Mouse (Mus musculus): ENCODE data around the gene Ada. TPM values are rescaled to one million over a fixed set of nuclear protein-coding genes. Genes with fewer than 3 reads are reported as not detected.

Gene Ada
- polyA plus RNA-seq (2014; fragmentation: Nextera tagmentation; extraction: Ambion mirVana), result 6.8 and 6.9 TPM in 2 replicates

DNA sequence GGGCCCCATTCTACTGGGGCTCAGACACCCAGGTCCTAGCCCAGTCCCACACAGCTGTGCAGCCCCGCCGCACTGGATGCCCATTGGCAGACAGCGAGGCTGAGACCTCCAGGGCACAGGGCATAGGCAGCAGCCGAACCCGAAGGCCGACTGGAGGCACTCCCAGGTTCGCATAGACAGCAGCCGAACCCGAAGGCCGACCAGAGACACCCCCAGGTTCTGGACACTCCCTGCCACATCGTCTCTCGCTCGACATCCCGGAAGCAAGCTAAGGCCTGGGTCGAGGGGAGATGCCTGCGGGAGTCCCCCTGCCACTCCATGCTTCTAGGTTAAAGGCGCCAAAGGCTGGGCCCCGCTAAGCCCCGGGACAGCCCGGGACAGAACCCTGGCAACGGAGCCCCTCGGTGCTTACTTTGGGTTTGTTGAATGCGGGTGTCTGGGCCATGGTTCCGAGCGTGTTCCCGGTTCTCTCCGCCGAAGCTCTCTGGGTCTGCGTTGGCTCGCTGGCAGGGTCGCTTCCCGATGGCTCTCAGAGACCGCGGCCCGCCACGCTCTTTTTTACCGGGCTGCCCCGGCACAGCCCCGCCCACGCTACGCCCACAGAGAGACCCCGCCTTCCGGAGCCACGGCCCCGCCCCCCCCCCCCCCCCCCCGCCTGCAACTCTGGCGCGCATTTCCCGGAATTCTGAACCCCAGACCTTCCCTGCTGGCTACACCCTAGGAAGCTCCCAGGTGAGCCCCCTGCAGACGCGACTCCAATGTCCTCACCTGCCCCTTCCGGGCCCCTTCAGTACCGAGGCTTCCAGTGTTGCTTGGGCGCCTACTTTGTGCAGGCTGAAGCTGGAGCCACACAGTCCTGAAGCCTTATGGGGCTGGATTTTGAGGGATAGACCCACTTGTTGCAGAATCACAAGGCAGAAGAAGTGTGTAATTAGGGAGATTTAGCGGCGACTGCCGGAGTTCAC is at the start of gene Ada:
Gene Ada, minus strand, starts transcription at position 593 of the 965 bp plus-strand sequence.
- Histone ChIP-seq H3K27me3 (ENCODE audit: control insufficient read depth, insufficient read depth, low read length) (peaks cover 2% of the 10 kb centered on the region; the same call in 1 of the 2 replicates), H3K27ac (ENCODE audit: low read length) (no peak within 1 kb of the TSS), H3K4me2 (replicated peaks; ENCODE audit: low read depth, low read length) (peak within 1 kb of the TSS; percentile 97), H3K4me1 (ENCODE audit: control insufficient read depth, insufficient read depth, low read length) (0 out of 2 replicates have a peak, but pooled peaks cover 6% of the 10 kb centered on the region), H3K4me3 (ENCODE audit: low read depth, low read length) (peak within 1 kb of the TSS; percentile 60), H3K9me3 (ENCODE audit: control insufficient read depth, low read depth, low read length) (no peaks in the 10 kb centered on the region), H3K9ac (replicated peaks; ENCODE audit: low read depth, low read length) (peak within 1 kb of the TSS; percentile 50; the same call in 1 of the 2 replicates), H3K36me3 (ENCODE audit: control insufficient read depth, insufficient read depth, low read length) (no peaks in the 10 kb centered on the region)
- under 1% methylated on average over 48 of the region's 57 CpGs for WGBS
- ATAC-seq (ENCODE audit: insufficient number of reproducible peaks, insufficient read depth, low FRiP score, low read depth), result peak; percentile 73; the same call in 1 of the 2 replicates

DNA sequence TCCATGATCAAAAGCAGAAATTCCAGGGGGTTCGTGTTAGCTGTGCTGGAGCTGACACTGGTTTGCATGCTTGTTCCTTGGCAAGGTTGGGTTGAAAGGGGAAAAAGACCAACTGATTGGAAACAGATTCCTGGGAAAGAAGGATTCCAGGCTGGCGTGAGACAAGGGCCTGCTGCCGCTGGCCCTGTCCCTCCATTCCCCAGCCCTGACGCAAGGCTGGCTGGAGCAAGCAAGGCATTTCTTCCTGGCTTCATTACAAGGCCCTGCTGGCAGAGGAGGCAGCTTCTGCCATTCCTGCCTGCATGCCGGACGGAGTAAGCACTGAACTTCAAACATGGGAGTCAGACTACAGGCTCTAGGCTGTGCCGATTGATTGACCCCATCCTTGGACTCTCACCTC is 48.4 kb upstream of the Ada start:
- H3K27ac ChIP-seq (ENCODE audit: low read length), result no peak overlapping the region
- H3K4me3 ChIP-seq (ENCODE audit: low read depth, low read length), result no peak overlapping the region
- H3K9ac ChIP-seq (replicated peaks; ENCODE audit: low read depth, low read length), result no peak overlapping the region
- no peak overlapping the region for H3K4me2 ChIP-seq (replicated peaks; ENCODE audit: low read depth, low read length)
- no peak for ATAC-seq (ENCODE audit: insufficient number of reproducible peaks, insufficient read depth, low FRiP score, low read depth)
- no peaks in the 10 kb centered on the region for H3K4me1 ChIP-seq (ENCODE audit: control insufficient read depth, insufficient read depth, low read length)
- no peaks in the 10 kb centered on the region for H3K36me3 ChIP-seq (ENCODE audit: control insufficient read depth, insufficient read depth, low read length)
- H3K9me3 ChIP-seq (ENCODE audit: control insufficient read depth, low read depth, low read length), result no peaks in the 10 kb centered on the region
- no peaks in the 10 kb centered on the region for H3K27me3 ChIP-seq (ENCODE audit: control insufficient read depth, insufficient read depth, low read length)
- 76% methylated on average over 7 of the region's 7 CpGs for WGBS

DNA sequence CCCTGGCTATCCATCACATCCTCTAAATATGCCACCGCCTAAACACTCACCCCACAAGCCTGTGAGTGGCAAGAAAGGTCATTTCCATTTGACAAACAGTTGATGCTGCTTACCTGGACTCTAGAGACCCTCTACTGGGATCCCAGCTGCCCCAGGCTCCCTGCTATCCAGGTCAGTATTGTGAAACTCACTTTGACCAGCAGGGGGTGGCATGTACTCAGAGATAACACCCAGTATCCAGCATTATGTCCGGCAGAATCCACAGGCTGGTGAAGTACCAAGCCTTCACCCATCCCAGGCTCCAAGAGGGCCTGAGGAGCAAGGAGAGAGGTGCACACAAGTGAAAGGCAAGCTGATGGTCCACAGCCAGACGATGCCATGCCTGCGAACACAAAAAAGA is 38.4 kb upstream of the Ada start:
- no peak overlapping the region for H3K27ac ChIP-seq (ENCODE audit: low read length)
- H3K27me3 ChIP-seq (ENCODE audit: control insufficient read depth, insufficient read depth, low read length), result no peaks in the 10 kb centered on the region
- H3K36me3 ChIP-seq (ENCODE audit: control insufficient read depth, insufficient read depth, low read length), result no peaks in the 10 kb centered on the region
- no peaks in the 10 kb centered on the region for H3K4me1 ChIP-seq (ENCODE audit: control insufficient read depth, insufficient read depth, low read length)
- no peak overlapping the region for H3K9ac ChIP-seq (replicated peaks; ENCODE audit: low read depth, low read length)
- 71% methylated on average over 4 of the region's 4 CpGs for WGBS
- H3K4me3 ChIP-seq (ENCODE audit: low read depth, low read length), result no peak overlapping the region
- no peaks in the 10 kb centered on the region for H3K9me3 ChIP-seq (ENCODE audit: control insufficient read depth, low read depth, low read length)
- H3K4me2 ChIP-seq (replicated peaks; ENCODE audit: low read depth, low read length), result no peak overlapping the region
- ATAC-seq (ENCODE audit: insufficient number of reproducible peaks, insufficient read depth, low FRiP score, low read depth), result no peak

DNA sequence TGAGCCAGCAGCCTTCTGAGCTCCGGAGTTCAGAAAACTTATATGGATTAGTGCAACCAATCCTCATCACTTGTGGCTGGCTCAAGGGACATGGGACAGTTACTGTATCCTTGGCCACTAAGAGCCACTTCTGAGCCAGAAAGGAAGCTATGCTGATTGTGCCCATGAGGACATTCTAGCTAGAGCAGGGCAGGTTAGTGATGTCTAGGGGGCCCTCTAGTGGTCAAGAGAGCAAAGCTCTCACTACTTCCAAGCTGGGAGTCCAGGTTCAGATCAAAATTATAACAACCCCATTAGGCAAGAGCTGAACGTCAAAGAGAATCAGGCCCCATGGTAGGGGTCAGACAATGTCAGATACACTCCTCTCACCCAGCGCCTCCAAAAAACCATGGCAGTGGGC is 37.7 kb upstream of the Ada start:
- 0 out of 2 replicates have a peak, but pooled peaks have one; percentile 28 for ATAC-seq (ENCODE audit: insufficient number of reproducible peaks, insufficient read depth, low FRiP score, low read depth)

GRCm38 (mm10) chr2:163787086-163787485 is 37.0 kb upstream of the Ada start:
- H3K36me3 ChIP-seq (ENCODE audit: control insufficient read depth, insufficient read depth, low read length), result no peaks in the 10 kb centered on the region
- H3K9me3 ChIP-seq (ENCODE audit: control insufficient read depth, low read depth, low read length), result no peaks in the 10 kb centered on the region
- H3K27me3 ChIP-seq (ENCODE audit: control insufficient read depth, insufficient read depth, low read length), result no peaks in the 10 kb centered on the region
- H3K4me2 ChIP-seq (replicated peaks; ENCODE audit: low read depth, low read length), result no peak overlapping the region
- no peaks in the 10 kb centered on the region for H3K4me1 ChIP-seq (ENCODE audit: control insufficient read depth, insufficient read depth, low read length)
- WGBS, result 78% methylated on average over 6 of the region's 6 CpGs
- no peak overlapping the region for H3K27ac ChIP-seq (ENCODE audit: low read length)
- H3K4me3 ChIP-seq (ENCODE audit: low read depth, low read length), result no peak overlapping the region
- H3K9ac ChIP-seq (replicated peaks; ENCODE audit: low read depth, low read length), result no peak overlapping the region
- ATAC-seq (ENCODE audit: insufficient number of reproducible peaks, insufficient read depth, low FRiP score, low read depth), result no peak

More for the DNA sequence above, 37.7 kb upstream of the Ada start:
- no peaks in the 10 kb centered on the region for H3K9me3 ChIP-seq (ENCODE audit: control insufficient read depth, low read depth, low read length)
- no peak overlapping the region for H3K9ac ChIP-seq (replicated peaks; ENCODE audit: low read depth, low read length)
- H3K4me3 ChIP-seq (ENCODE audit: low read depth, low read length), result no peak overlapping the region
- 46% methylated on average over 3 of the region's 3 CpGs for WGBS
- H3K36me3 ChIP-seq (ENCODE audit: control insufficient read depth, insufficient read depth, low read length), result no peaks in the 10 kb centered on the region
- no peak overlapping the region for H3K27ac ChIP-seq (ENCODE audit: low read length)
- no peaks in the 10 kb centered on the region for H3K27me3 ChIP-seq (ENCODE audit: control insufficient read depth, insufficient read depth, low read length)
- no peaks in the 10 kb centered on the region for H3K4me1 ChIP-seq (ENCODE audit: control insufficient read depth, insufficient read depth, low read length)
- H3K4me2 ChIP-seq (replicated peaks; ENCODE audit: low read depth, low read length), result no peak overlapping the region

DNA sequence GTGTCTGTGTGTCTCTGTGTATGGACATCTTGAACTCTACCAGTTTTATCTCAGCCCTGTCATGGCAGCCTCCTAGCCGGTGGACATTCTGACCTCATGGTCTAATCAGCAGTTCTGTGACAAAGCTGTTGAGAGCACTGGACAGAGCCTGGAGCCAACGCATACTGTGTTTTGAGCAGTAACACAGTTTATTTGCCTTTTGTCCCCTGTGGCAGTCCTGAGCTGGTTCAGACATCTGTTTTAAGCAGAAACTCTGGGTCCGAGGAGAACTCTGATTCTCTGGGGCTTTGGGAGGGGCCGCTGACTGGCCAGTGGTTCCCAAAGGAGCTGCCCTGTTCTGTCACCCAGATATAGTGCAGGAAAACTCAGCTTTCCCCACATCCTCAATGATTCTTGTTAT is 33.9 kb upstream of the Ada start:
- no peak overlapping the region for H3K27ac ChIP-seq (ENCODE audit: low read length)
- no peak overlapping the region for H3K4me2 ChIP-seq (replicated peaks; ENCODE audit: low read depth, low read length)
- ATAC-seq (ENCODE audit: insufficient number of reproducible peaks, insufficient read depth, low FRiP score, low read depth), result no peak
- H3K36me3 ChIP-seq (ENCODE audit: control insufficient read depth, insufficient read depth, low read length), result no peaks in the 10 kb centered on the region
- H3K9ac ChIP-seq (replicated peaks; ENCODE audit: low read depth, low read length), result no peak overlapping the region
- H3K9me3 ChIP-seq (ENCODE audit: control insufficient read depth, low read depth, low read length), result no peaks in the 10 kb centered on the region
- H3K4me3 ChIP-seq (ENCODE audit: low read depth, low read length), result no peak overlapping the region
- H3K27me3 ChIP-seq (ENCODE audit: control insufficient read depth, insufficient read depth, low read length), result no peaks in the 10 kb centered on the region
- no peaks in the 10 kb centered on the region for H3K4me1 ChIP-seq (ENCODE audit: control insufficient read depth, insufficient read depth, low read length)
- 77% methylated on average over 4 of the region's 4 CpGs for WGBS

DNA sequence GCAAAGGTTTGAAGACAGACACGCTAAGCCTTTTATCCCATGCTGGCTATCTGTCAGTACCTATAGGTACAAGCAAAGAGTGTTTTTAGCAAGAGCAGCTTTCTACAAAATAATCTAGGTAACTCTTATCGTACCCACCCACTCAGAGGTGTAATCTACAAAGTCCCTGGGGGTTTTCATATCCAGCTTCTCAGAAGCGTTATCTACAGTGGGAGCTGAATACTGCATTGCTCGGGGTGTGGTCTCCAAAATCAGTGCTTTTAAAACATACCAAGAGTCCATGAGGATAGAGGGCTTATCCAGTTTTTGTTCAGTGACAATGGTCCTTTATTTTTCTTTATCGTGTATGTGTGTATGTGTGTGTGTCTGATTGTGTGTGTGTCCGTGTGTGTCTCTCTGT is 33.3 kb upstream of the Ada start:
- ATAC-seq (ENCODE audit: insufficient number of reproducible peaks, insufficient read depth, low FRiP score, low read depth), result no peak
- WGBS, result 85% methylated on average over 6 of the region's 6 CpGs
- no peak overlapping the region for H3K27ac ChIP-seq (ENCODE audit: low read length)
- no peaks in the 10 kb centered on the region for H3K4me1 ChIP-seq (ENCODE audit: control insufficient read depth, insufficient read depth, low read length)
- no peak overlapping the region for H3K9ac ChIP-seq (replicated peaks; ENCODE audit: low read depth, low read length)
- no peak overlapping the region for H3K4me3 ChIP-seq (ENCODE audit: low read depth, low read length)
- H3K27me3 ChIP-seq (ENCODE audit: control insufficient read depth, insufficient read depth, low read length), result no peaks in the 10 kb centered on the region
- no peaks in the 10 kb centered on the region for H3K9me3 ChIP-seq (ENCODE audit: control insufficient read depth, low read depth, low read length)
- no peak overlapping the region for H3K4me2 ChIP-seq (replicated peaks; ENCODE audit: low read depth, low read length)
- no peaks in the 10 kb centered on the region for H3K36me3 ChIP-seq (ENCODE audit: control insufficient read depth, insufficient read depth, low read length)

DNA sequence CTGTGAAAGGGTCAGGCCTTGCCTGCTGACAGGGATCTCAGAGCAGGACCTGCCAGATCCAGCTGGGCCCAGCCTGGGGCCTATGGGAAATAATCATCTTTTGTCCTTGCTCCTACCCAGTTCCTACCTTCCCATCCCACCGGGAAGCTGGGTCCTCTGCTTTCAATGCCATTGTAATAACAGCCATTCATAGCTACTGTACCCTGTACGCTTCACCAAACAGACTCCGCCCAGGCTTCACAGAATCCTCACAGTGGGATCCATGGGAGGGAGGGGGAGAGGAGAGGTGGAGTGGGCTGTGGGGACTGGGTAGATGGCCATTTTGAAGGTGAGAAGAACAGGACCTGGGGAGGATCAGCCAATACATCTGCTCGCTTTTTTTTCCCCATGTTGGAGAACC is 28.9 kb upstream of the Ada start:
- Histone ChIP-seq H3K4me3 (ENCODE audit: low read depth, low read length) (no peak overlapping the region), H3K9me3 (ENCODE audit: control insufficient read depth, low read depth, low read length) (no peaks in the 10 kb centered on the region), H3K27me3 (ENCODE audit: control insufficient read depth, insufficient read depth, low read length) (no peaks in the 10 kb centered on the region), H3K4me2 (replicated peaks; ENCODE audit: low read depth, low read length) (no peak overlapping the region), H3K4me1 (ENCODE audit: control insufficient read depth, insufficient read depth, low read length) (no peaks in the 10 kb centered on the region), H3K27ac (ENCODE audit: low read length) (no peak overlapping the region), H3K36me3 (ENCODE audit: control insufficient read depth, insufficient read depth, low read length) (no peaks in the 10 kb centered on the region), H3K9ac (replicated peaks; ENCODE audit: low read depth, low read length) (no peak overlapping the region)
- no peak for ATAC-seq (ENCODE audit: insufficient number of reproducible peaks, insufficient read depth, low FRiP score, low read depth)
- WGBS, result 72% methylated on average over 4 of the region's 4 CpGs

All from stomach, embryonic 14.5 days (tissue).